Mouse (Mus musculus): ENCODE results near the gene Ctr9.

The Ctr9 gene

DNA sequence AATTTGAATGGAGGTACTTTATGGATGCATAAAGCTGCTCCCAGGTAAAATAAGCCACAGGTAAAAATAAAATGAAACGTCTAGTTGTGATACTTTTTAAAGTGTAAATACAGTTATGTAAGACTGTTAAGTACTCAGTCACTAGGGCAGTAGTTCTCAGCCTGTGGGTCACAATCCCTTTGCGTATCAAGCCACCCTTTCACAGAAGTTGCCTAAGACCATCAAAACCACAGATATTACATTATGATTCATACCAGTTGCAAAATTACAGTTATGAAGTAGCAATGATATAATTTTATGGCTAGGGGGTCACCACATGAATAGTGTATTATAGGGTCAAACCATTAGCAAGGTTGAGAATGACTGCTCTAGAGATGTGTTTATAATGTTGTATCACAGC is 66.4 kb downstream of the Ctr9 start:
- DNase-seq (ENCODE audit: low spot score in 2 of 2): no peak

DNA sequence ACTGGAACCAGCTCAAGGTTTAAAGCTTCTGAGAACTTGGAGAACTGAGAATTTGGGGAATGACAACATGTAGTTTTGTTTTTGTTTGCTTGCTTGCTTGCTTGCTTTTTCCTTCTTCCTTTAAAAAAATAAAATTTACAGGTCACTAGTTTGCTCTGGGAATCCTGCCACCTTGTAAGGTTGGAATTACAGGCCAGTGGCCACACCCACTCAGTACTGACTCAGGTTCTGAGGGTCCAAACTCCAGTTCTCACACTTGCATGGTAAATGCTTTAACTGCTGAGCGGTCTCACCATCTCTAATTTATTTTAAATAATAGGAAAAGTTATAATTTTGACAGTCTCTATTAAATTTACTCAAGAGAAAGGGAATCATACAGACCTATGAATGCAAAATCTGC is 69.4 kb downstream of the Ctr9 start:
- no peak for DNase-seq (ENCODE audit: low spot score in 2 of 2)

Measured in heart, adult 9 months (tissue).